Mouse (Mus musculus): Measurements from ENCODE around the gene Insig1.

Insig1 gene

GRCm38 (mm10) chr5:28118531-28118925 lies 47.4 kb downstream of the Insig1 start:
- no peak for DNase-seq (ENCODE audit: low spot score in 2 of 2)

GRCm38 (mm10) chr5:28119576-28119975 lies 48.4 kb downstream of the Insig1 start:
- DNase-seq (ENCODE audit: low spot score in 2 of 2): no peak

- peak; percentile 13 to 32 for DNase-seq (ENCODE audit: low spot score in 2 of 2)
Measured at GRCm38 (mm10) chr5:28122491-28123454, 51.6 kb downstream of the Insig1 start.

GRCm38 (mm10) chr5:28123455-28123825 lies 52.3 kb downstream of the Insig1 start:
- no peak for DNase-seq (ENCODE audit: low spot score in 2 of 2)

- no peak for DNase-seq (ENCODE audit: low spot score in 2 of 2)
Measured at GRCm38 (mm10) chr5:28124321-28125230, 53.4 kb downstream of the Insig1 start.
